Mouse (Mus musculus) MEL (cell line): Measurements from ENCODE around the gene Fbln1. TPM values are rescaled to one million over a fixed set of nuclear protein-coding genes. Genes with fewer than 3 reads are reported as not detected.

Source experiments
- DNase-seq: peaks from one replicate; pipeline ENCODE4 v3.0.0; 2011; ENCODE audit warnings: low read depth, low spot score
- H3K27ac ChIP-seq: 2 replicates; pipeline ENCODE4 v1.5.1; 2012; ENCODE audit warnings: low read depth, mild to moderate bottlenecking, control low read depth, low read length, moderate library complexity; ENCODE audit not compliant: control insufficient read depth
- H3K27me3 ChIP-seq, 2 experiments: fragments of 150-350 bp in 1 of 2; sonication (generic) in 1 of 2; 2 replicates each; pipeline ENCODE4 v1.6.1; 2012; ENCODE audit warnings: low read length in 2 of 2, mild to moderate bottlenecking in 2 of 2, improper control_type of control experiment in 1 of 2, moderate library complexity in 1 of 2; ENCODE audit not compliant: insufficient read depth in 2 of 2, control insufficient read depth in 1 of 2
- H3K36me3 ChIP-seq, 2 experiments: 2 replicates each; pipeline ENCODE4 v1.6.1; 2012 to 2014; ENCODE audit warnings: low read length in 2 of 2, improper control_type of control experiment in 1 of 2, inconsistent platforms in 1 of 2, mild to moderate bottlenecking in 1 of 2; ENCODE audit not compliant: insufficient read depth in 2 of 2, control insufficient read depth in 1 of 2
- H3K4me1 ChIP-seq, 2 experiments: fragments of 150-350 bp in 1 of 2; sonication (generic) in 1 of 2; 2 replicates each; pipeline ENCODE4 v1.6.1; 2012; ENCODE audit warnings: low read length in 2 of 2, improper control_type of control experiment in 1 of 2, mild to moderate bottlenecking in 1 of 2; ENCODE audit not compliant: insufficient read depth in 2 of 2, control insufficient read depth in 1 of 2
- H3K4me3 ChIP-seq, 2 experiments: fragments of 150-350 bp in 1 of 2; sonication (generic) in 1 of 2; 2 replicates each; pipeline ENCODE4 v1.5.1; 2012; ENCODE audit warnings: low read depth in 2 of 2, low read length in 2 of 2, mild to moderate bottlenecking in 2 of 2, moderate library complexity in 2 of 2, control low read depth in 1 of 2, improper control_type of control experiment in 1 of 2; ENCODE audit not compliant: control insufficient read depth in 1 of 2, insufficient read depth in 1 of 2
- H3K79me2 ChIP-seq: 2 replicates; pipeline ENCODE4 v1.6.1; 2012; ENCODE audit warnings: mild to moderate bottlenecking, low read length, moderate library complexity; ENCODE audit not compliant: control insufficient read depth, poor library complexity, insufficient read depth
- H3K9ac ChIP-seq: 2 replicates; pipeline ENCODE4 v1.6.1; 2012; ENCODE audit warnings: low read depth, mild to moderate bottlenecking, control low read depth, low read length, moderate library complexity; ENCODE audit not compliant: control insufficient read depth, poor library complexity, severe bottlenecking
- H3K9me3 ChIP-seq: fragments of 150-350 bp; sonication (generic); replicated peaks from 2 replicates; pipeline ENCODE4 v1.6.1; 2012; ENCODE audit warnings: mild to moderate bottlenecking, low read length, improper control_type of control experiment, moderate library complexity; ENCODE audit not compliant: insufficient read depth
- CHD2 ChIP-seq: IDR thresholded peaks from 2 replicates; pipeline ENCODE4 v1.6.1; 2011; ENCODE audit warnings: low read length, improper control_type of control experiment
- CTCF ChIP-seq, 3 experiments: IDR thresholded peaks in 2 of 3; conservative IDR thresholded peaks in 1 of 3; 2 replicates each; pipeline ENCODE4 v1.5.1; 2011 to 2012; ENCODE audit warnings: low read length in 3 of 3, low read depth in 2 of 3, mild to moderate bottlenecking in 2 of 3, improper control_type of control experiment in 1 of 3, inconsistent platforms in 1 of 3, mixed read lengths in 1 of 3, moderate library complexity in 1 of 3; ENCODE audit not compliant: control insufficient read depth in 1 of 3, insufficient read depth in 1 of 3, poor library complexity in 1 of 3, severe bottlenecking in 1 of 3
- E2F4 ChIP-seq: IDR thresholded peaks from 2 replicates; pipeline ENCODE4 v1.6.1; 2011; ENCODE audit warnings: low read depth, low read length, improper control_type of control experiment, borderline replicate concordance
- ELF1 ChIP-seq: IDR thresholded peaks from 2 replicates; pipeline ENCODE4 v1.6.1; 2014; ENCODE audit warnings: low read depth, mild to moderate bottlenecking, inconsistent platforms, low read length, improper control_type of control experiment, moderate library complexity
- GABPA ChIP-seq: IDR thresholded peaks from 2 replicates; pipeline ENCODE4 v1.6.1; 2012; ENCODE audit warnings: low read depth, mild to moderate bottlenecking, inconsistent platforms, low read length, improper control_type of control experiment, moderate library complexity
- HCFC1 ChIP-seq: IDR thresholded peaks from 2 replicates; pipeline ENCODE4 v1.6.1; 2012; ENCODE audit warnings: low read depth, mild to moderate bottlenecking, inconsistent platforms, low read length, improper control_type of control experiment, moderate library complexity
- JUND ChIP-seq: IDR thresholded peaks from 2 replicates; pipeline ENCODE4 v1.6.1; 2011; ENCODE audit warnings: low read depth, mild to moderate bottlenecking, improper control_type of control experiment, low read length
- KAT2A ChIP-seq: conservative IDR thresholded peaks from 2 replicates; pipeline ENCODE4 v1.6.1; 2012; ENCODE audit warnings: low read depth, low read length, improper control_type of control experiment, inconsistent platforms
- MAFK ChIP-seq: IDR thresholded peaks from 2 replicates; pipeline ENCODE4 v1.6.1; 2011; ENCODE audit warnings: low read depth, mild to moderate bottlenecking, low read length, improper control_type of control experiment, borderline replicate concordance
- NRF1 ChIP-seq: IDR thresholded peaks from 2 replicates; pipeline ENCODE4 v1.6.1; 2014; ENCODE audit warnings: low read depth, mild to moderate bottlenecking, inconsistent platforms, low read length, improper control_type of control experiment, moderate library complexity; ENCODE audit not compliant: poor library complexity, insufficient read depth, severe bottlenecking
- POLR2A ChIP-seq, 2 experiments: IDR thresholded peaks; 2 replicates each; pipeline ENCODE4 v1.6.1; 2011 to 2012; ENCODE audit warnings: low read length in 2 of 2, mild to moderate bottlenecking in 2 of 2, control low read depth in 1 of 2, improper control_type of control experiment in 1 of 2, low read depth in 1 of 2, moderate library complexity in 1 of 2; ENCODE audit not compliant: control insufficient read depth in 1 of 2, insufficient read depth in 1 of 2, poor library complexity in 1 of 2
- POLR2AphosphoS2 ChIP-seq: IDR thresholded peaks from 2 replicates; pipeline ENCODE4 v1.6.1; 2011; ENCODE audit warnings: low read length, improper control_type of control experiment
- POLR2AphosphoS5 ChIP-seq: IDR thresholded peaks from 2 replicates; pipeline ENCODE4 v1.6.1; 2012; ENCODE audit warnings: low read depth, borderline replicate concordance, mild to moderate bottlenecking, inconsistent platforms, low read length, moderate library complexity, mixed read lengths
- RAD21 ChIP-seq: IDR thresholded peaks from 2 replicates; pipeline ENCODE4 v1.6.1; 2011; ENCODE audit warnings: mild to moderate bottlenecking, low read depth, low read length, improper control_type of control experiment
- RCOR1 ChIP-seq: IDR thresholded peaks from 2 replicates; pipeline ENCODE4 v1.6.1; 2012; ENCODE audit warnings: low read depth, mild to moderate bottlenecking, inconsistent platforms, low read length, improper control_type of control experiment
- SIN3A ChIP-seq: IDR thresholded peaks from 2 replicates; pipeline ENCODE4 v1.6.1; 2012; ENCODE audit warnings: low read length, improper control_type of control experiment, inconsistent platforms
- SMC3 ChIP-seq: IDR thresholded peaks from 2 replicates; pipeline ENCODE4 v1.6.1; 2011; ENCODE audit warnings: low read depth, low read length, improper control_type of control experiment
- TAL1 ChIP-seq: IDR thresholded peaks from 2 replicates; pipeline ENCODE4 v1.6.1; 2012; ENCODE audit warnings: mild to moderate bottlenecking, inconsistent platforms, low read length, moderate library complexity, mixed read lengths
- TBP ChIP-seq: IDR thresholded peaks from 2 replicates; pipeline ENCODE4 v1.8.0; 2011; ENCODE audit warnings: low read depth, low read length, improper control_type of control experiment
- TCF12 ChIP-seq: IDR thresholded peaks from 2 replicates; pipeline ENCODE4 v1.6.1; 2014; ENCODE audit warnings: low read depth, mild to moderate bottlenecking, inconsistent platforms, low read length, improper control_type of control experiment, moderate library complexity
- USF1 ChIP-seq: IDR thresholded peaks from 2 replicates; pipeline ENCODE4 v1.6.1; 2014; ENCODE audit warnings: low read depth, mild to moderate bottlenecking, inconsistent platforms, low read length, improper control_type of control experiment, moderate library complexity
- USF2 ChIP-seq, 2 experiments: IDR thresholded peaks; 2 replicates each; pipeline ENCODE4 v1.6.1; 2011 to 2012; ENCODE audit warnings: improper control_type of control experiment in 2 of 2, low read length in 2 of 2, borderline replicate concordance in 1 of 2, inconsistent platforms in 1 of 2, low read depth in 1 of 2, mild to moderate bottlenecking in 1 of 2; ENCODE audit not compliant: insufficient read depth in 1 of 2
- ZC3H11A ChIP-seq: IDR thresholded peaks from 2 replicates; pipeline ENCODE4 v1.6.1; 2012; ENCODE audit warnings: low read depth, mild to moderate bottlenecking, inconsistent platforms, low read length, improper control_type of control experiment
- ZKSCAN1 ChIP-seq: IDR thresholded peaks from 2 replicates; pipeline ENCODE4 v1.6.1; 2012; ENCODE audit warnings: low read depth, mild to moderate bottlenecking, inconsistent platforms, low read length, improper control_type of control experiment, moderate library complexity
- ZNF384 ChIP-seq: IDR thresholded peaks from 2 replicates; pipeline ENCODE4 v1.6.1; 2012; ENCODE audit warnings: low read depth, mild to moderate bottlenecking, inconsistent platforms, low read length, improper control_type of control experiment
- polyA plus RNA-seq, 2 experiments: library from polyadenylated mRNA; stranded (reverse) in 1 of 2; unstranded in 1 of 2; fragments of >175 nt in 1 of 2; fragments of >200 nt in 1 of 2; gene quantifications; 2 replicates each; pipeline versions ENCODE4 v1.2.1 to v1.2.4; 2012; ENCODE audit warnings: low replicate concordance in 2 of 2, low read depth in 1 of 2; ENCODE audit not compliant: insufficient read length in 2 of 2, insufficient read depth in 1 of 2, missing spikeins in 1 of 2
- total RNA-seq: library from RNA; depleted of rRNA; stranded (reverse); fragments of 300-350 nt; gene quantifications from 2 replicates; pipeline ENCODE4 v1.2.3, GENCODE M21; 2012

The Fbln1 gene
- total and polyA plus RNA-seq, 3 experiments = not detected

- H3K9ac ChIP-seq = no peak overlapping the region
- no peak overlapping the region for H3K4me3 ChIP-seq
- no peaks in the 10 kb centered on the region for H3K27me3 ChIP-seq
- H3K79me2 ChIP-seq = no peaks in the 10 kb centered on the region
- H3K9me3 ChIP-seq = no peaks in the 10 kb centered on the region
- no peak for TF ChIP-seq MAFK
- TF ChIP-seq POLR2A (IDR thresholded peaks at IDR 0.05; ENCODE audit: control insufficient read depth in 1 of 2, insufficient read depth in 1 of 2, low read depth in 1 of 2, low read length in 2 of 2, poor library complexity in 1 of 2) = no peak
- no peak for TF ChIP-seq RCOR1
- TF ChIP-seq TCF12 = no peak
- TF ChIP-seq JUND = no peak
- TF ChIP-seq ZKSCAN1 = no peak
- TF ChIP-seq TBP = no peak
- no peak for TF ChIP-seq ZNF384
- no peak for TF ChIP-seq SMC3
- TF ChIP-seq KAT2A = no peak
- TF ChIP-seq, all 39 proteins: peak for 0
- Histone ChIP-seq H3K36me3 (no peaks in the 10 kb centered on the region), H3K27ac (no peak overlapping the region), H3K4me1 (no peaks in the 10 kb centered on the region)
- no peak for DNase-seq
Measured at GRCm38 (mm10) chr15:85166433-85166933, 39.3 kb upstream of the Fbln1 start.

DNA sequence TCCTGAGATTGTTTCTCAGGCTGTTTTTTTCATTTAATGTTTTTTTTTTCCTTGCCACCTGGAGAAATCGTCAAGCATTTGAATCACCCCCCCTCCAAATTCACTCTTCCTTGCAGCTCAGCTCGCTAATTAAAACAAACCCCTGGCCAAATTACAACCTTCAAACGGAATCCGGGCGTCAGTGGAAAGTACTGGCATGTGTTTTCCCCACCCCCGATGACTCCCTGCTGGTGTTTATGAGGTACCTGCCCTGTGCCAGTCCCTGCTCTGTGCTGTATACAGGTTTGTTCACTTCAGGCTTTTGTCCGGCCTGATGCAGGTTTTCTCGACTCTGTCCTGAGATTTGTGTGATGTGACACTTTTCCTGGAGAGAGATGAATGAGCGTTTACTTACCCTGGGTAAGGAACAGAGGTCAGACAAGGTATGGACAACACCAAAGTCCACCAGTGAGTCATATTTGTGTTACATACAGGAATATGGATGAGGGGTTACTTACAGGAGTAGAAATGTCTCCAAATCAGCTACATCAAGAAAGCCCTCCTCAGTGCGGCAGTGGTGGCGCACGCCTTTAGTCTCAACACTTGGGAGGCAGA is 38.6 kb upstream of the Fbln1 start:
- Histone ChIP-seq H3K27me3 (no peaks in the 10 kb centered on the region), H3K36me3 (no peaks in the 10 kb centered on the region), H3K79me2 (no peaks in the 10 kb centered on the region), H3K9me3 (no peaks in the 10 kb centered on the region), H3K9ac (no peak overlapping the region), H3K27ac (no peak overlapping the region), H3K4me3 (no peak overlapping the region), H3K4me1 (no peaks in the 10 kb centered on the region)
- no peak for TF ChIP-seq USF1
- no peak for TF ChIP-seq ZKSCAN1
- TF ChIP-seq CHD2 = no peak
- no peak for TF ChIP-seq ZNF384
- no peak for TF ChIP-seq RAD21
- TF ChIP-seq E2F4 = no peak
- no peak for TF ChIP-seq NRF1
- TF ChIP-seq GABPA = no peak
- TF ChIP-seq POLR2AphosphoS5 = no peak
- TF ChIP-seq ZC3H11A = no peak
- no peak for TF ChIP-seq POLR2AphosphoS2
- TF ChIP-seq ELF1 = no peak
- TF ChIP-seq USF2 (IDR thresholded peaks at IDR 0.05; ENCODE audit: borderline replicate concordance in 1 of 2, insufficient read depth in 1 of 2, low read depth in 1 of 2, low read length in 2 of 2) = no peak
- TF ChIP-seq CTCF (IDR thresholded peaks at IDR 0.05 in 2 of 3, conservative IDR thresholded peaks at IDR 0.05 in 1 of 3; ENCODE audit: control insufficient read depth in 1 of 3, insufficient read depth in 1 of 3, low read depth in 2 of 3, low read length in 3 of 3, poor library complexity in 1 of 3, severe bottlenecking in 1 of 3) = no peak
- TF ChIP-seq TAL1 = no peak
- no peak for TF ChIP-seq JUND
- TF ChIP-seq HCFC1 = no peak
- TF ChIP-seq POLR2A (IDR thresholded peaks at IDR 0.05; ENCODE audit: control insufficient read depth in 1 of 2, insufficient read depth in 1 of 2, low read depth in 1 of 2, low read length in 2 of 2, poor library complexity in 1 of 2) = no peak
- no peak for TF ChIP-seq SIN3A
- DNase-seq = no peak
